Mouse (Mus musculus) cerebral cortex, adult 2 months (tissue): Measurements from ENCODE around the gene Ptprh.

Experiments
- WGBS: fragments of 180-500 bp; shearing (Covaris S2); methylation state at CpG from one replicate; pipeline ENCODE4 v1.1.7; 2018; 5-methylcytosine and 5-hydroxymethylcytosine counted together

Ptprh gene

GRCm38 (mm10) chr7:4523205-4524130, 80.4 kb downstream of the Ptprh start:
- 94% methylated on average over 33 of the region's 33 CpGs for WGBS

GRCm38 (mm10) chr7:4522292-4522691, 81.5 kb downstream of the Ptprh start:
- 90% methylated on average over 6 of the region's 6 CpGs for WGBS

GRCm38 (mm10) chr7:4521231-4522003, 82.4 kb downstream of the Ptprh start:
- 37% methylated on average over 32 of the region's 32 CpGs for WGBS

DNA sequence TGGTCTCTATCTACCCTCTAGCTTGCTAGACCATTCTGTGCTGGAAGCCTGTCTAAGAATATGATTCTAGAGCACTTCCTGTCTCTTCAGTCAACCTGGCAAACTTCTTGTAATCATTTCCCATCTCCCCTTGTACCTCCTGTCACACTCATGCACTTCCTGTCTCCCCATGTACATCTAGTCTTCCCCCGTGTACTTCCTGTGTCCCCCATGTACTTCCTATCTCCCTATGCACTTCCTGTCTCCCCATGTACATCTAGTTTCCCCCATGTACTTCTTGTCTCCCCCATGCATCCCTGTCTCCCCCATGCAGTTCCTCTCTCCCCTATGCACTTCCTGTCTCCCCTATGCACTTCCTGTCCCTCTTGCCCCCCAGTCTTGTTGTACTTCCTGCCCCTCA, 85.4 kb downstream of the Ptprh start:
- 77% methylated on average over 1 of the region's 1 CpGs for whole genome bisulfite sequencing

GRCm38 (mm10) chr7:4516332-4517050, 87.3 kb downstream of the Ptprh start, which contains the start of gene Tnnt1:
Gene Tnnt1, minus strand, starts transcription at chr7:4516382.
- 50% methylated on average over 4 of the region's 4 CpGs for WGBS

- 67% methylated on average over 6 of the region's 6 CpGs for WGBS
These were observed 88.0 kb downstream of the Ptprh start for GRCm38 (mm10) chr7:4515853-4516252.

DNA sequence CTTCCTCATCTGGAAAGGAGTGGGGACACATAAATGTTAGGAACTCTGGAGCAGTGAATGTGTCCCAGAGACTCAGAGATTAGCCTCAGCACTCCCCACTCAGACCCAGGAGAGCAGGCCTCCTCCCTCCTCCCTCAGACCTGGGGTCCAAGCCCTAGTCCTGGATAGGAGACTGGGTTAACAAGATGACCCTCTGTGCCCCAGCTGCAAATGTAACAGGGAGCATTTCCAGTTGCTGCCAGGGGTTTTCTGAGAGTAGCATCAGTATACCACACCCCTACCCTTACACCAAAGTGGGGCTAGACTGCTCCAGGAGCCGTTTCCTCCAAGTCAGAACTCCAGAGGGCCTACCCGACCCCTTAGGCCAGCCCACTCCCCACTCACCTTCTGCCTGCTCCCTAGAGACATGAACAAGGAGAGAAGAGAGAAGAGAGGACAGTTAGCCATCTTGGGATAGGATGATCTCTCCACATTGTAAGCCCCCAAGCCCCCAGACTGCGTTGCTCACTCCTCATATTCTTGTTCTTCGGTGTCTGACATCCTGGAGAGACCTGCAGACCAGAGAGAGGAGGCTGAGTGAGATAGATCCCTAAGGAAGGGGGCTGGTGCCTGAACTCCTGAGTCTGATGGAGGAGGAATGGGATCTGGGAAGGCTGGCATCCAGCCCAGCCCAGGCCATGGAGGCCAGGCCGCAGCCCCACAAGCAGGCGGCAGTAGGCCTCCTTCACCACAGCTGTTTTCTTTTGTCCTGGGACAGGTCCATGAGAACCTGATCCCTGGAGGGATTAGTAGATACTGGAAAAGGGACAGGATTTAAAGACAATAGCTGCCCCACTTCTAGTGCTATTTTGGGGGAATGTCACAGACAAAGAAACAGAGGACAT, 89.8 kb downstream of the Ptprh start:
- WGBS = 71% methylated on average over 6 of the region's 6 CpGs

DNA sequence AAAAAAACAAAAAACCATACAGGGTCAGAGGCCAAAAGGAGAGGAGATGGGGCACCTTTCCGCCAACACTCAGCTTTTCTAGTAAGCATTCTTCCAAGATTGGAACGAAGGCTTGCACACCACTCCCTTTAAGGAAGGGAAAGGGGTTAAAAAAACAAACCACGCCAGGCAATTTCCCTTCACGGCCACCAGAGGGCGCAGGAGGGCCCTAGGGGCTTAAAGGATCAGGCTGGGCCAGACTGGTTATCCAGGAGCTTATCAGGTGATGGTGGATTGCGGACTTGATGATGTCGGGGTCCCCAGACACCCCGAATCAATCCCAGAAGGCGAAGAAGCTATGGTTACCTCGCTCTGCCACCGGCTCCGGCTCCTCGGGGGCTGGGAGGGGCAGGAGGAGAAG, 90.6 kb downstream of the Ptprh start:
- 34% methylated on average over 13 of the region's 13 CpGs for WGBS

- 75% methylated on average over 8 of the region's 8 CpGs for WGBS
These were observed 92.2 kb downstream of the Ptprh start for GRCm38 (mm10) chr7:4511489-4512224.

DNA sequence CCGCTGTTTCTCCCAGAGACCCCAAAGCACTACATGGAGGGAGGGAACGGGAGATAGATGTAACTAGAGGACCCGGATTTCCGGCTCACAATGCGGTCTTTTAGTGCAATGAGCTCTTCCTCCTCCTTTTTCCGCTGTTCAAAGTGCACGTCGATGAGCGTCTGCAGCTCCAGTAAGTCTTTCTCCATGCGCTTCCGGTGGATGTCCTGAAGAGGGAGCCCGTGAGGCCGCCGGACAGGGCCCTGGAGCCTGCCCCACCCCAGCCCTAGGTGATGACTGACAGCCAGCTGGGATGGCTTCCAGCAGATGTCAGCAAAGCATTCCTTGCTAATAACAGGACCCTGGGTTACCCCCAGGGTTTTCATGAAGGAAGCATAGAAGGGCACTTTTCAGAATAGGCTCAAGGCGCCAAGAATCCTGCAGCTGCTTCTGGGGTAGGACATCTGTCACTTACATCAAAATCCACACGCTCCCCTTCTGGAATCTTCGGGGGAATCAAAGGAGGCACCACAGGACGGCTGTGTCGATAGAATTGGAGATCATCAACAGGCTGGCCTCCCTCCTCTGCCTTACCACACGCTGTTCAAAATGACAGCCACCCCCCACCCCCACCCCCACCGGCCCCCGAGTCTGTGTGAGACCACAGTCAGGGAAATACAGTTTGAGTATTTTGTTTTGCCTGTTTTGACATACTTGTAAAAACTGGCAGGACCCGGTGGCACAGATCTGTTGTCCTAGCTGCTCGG, 93.8 kb downstream of the Ptprh start:
- 27% methylated on average over 24 of the region's 24 CpGs for WGBS

DNA sequence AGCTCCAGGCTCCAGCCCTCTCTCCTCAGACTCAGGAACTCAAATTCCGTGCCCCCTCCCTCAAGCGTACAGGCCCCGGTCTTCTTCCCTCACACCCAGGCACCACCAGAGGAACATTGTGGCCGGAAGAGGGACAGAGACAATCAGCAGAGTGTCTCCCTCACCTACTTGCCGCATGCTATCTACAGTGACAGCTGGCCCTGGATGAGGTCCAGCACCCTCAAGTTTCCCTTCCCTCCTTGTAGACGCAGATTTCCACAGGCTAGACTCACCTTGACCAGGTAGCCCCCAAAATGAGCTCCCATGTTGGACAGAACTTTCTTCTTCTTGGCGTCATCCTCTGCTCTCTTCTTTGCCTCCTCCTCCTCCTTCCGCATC, 95.1 kb downstream of the Ptprh start:
- WGBS = 70% methylated on average over 8 of the region's 8 CpGs

- 70% methylated on average over 32 of the region's 32 CpGs for WGBS
These were observed 95.6 kb downstream of the Ptprh start for GRCm38 (mm10) chr7:4508062-4508738.

DNA sequence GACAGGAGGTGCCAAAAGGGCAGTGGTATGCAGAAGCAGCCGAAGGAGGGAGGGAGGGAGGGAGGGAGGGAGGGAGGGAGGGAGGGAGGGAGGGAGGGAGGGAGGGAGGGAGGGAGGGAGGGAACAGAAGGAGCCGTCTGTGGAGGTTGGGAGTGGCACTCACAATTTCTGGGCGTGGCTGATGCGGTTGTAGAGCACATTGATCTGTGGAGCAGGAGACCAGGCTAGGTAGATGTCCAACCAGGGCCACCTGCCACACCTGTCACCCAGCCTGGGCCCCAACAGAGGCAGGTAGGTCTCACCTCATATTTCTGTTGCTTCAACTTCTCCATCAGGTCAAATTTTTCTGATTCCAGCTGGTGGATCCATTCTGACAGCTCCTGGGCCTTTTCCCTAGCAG, 96.6 kb downstream of the Ptprh start:
- WGBS = 79% methylated on average over 3 of the region's 4 CpGs

GRCm38 (mm10) chr7:4504646-4505435, 99.0 kb downstream of the Ptprh start:
- WGBS = 69% methylated on average over 11 of the region's 11 CpGs

DNA sequence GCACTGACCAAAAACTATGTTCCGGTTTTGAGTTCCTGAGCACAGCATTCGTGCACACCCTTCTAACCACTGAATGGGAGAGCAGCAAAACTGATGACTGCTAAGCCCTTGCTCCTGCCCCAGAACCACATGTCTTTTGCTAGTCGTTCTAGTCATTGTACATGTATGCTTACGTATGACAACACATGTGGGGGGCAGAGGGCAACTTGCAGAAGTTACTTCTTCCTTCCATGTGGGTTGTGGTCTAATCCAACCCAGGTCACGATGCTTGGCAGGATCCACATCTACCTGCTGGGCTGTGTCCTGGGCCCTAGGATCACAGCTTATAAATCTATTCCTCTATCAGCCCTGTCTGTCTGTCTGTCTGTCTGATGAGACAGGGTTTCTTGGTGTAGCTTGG, 100.0 kb downstream of the Ptprh start:
- 88% methylated on average over 5 of the region's 5 CpGs for WGBS

DNA sequence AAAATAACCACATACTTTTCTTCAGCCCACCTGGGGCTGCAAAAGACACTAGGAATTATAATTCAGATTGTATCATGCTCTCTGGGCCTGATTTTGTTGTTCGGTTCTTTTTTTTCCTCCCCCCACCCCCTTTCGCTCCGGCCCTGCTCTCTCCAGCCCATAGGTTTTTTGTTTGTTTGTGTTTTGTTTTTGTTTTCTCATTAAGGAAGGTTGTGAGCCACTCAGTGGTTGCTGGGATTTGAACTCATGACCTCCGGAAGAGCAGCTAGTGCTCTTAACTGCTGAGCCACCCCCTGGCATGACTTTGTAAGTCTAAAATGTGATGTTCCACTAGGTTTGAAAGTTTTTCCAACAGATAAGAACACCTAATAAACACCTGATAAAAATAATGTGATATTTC, 100.7 kb downstream of the Ptprh start:
- WGBS = 83% methylated on average over 4 of the region's 4 CpGs

- 6% methylated on average over 14 of the region's 14 CpGs for WGBS
These were observed 101.3 kb downstream of the Ptprh start for GRCm38 (mm10) chr7:4502421-4503090.
